Mouse (Mus musculus) forebrain, postnatal 0 days (tissue): Measurements from ENCODE around the gene Gm21883. TPM values are rescaled to one million over a fixed set of nuclear protein-coding genes. Genes with fewer than 3 reads are reported as not detected.
"Not testable (repeated sequence)": the region's sequence is repeated elsewhere in the genome, so short reads cannot be mapped to it uniquely, and the experiment has no call there.

Source experiments
- ATAC-seq: fragments of 200-750 bp; cut with Nextera tagmentation; 2 replicates; pipeline ENCODE4 v1.8.0; 2017; ENCODE audit warnings: mild to moderate bottlenecking, moderate library complexity
- DNase-seq: peaks from one replicate; pipeline ENCODE4 v3.0.0-alpha.2; 2015
- H3K27ac ChIP-seq: fragments of 300-500 bp; sonication (generic); 2 replicates; pipeline ENCODE4 v1.5.1; 2014; ENCODE audit warnings: low read depth, mild to moderate bottlenecking, antibody characterized with exemption, low read length, moderate library complexity, mixed read lengths
- H3K27me3 ChIP-seq: fragments of 300-500 bp; sonication (generic); 2 replicates; pipeline ENCODE4 v1.6.1; 2014; ENCODE audit warnings: mild to moderate bottlenecking, low read length, mixed read lengths; ENCODE audit not compliant: insufficient read depth
- H3K36me3 ChIP-seq: fragments of 300-500 bp; sonication (generic); 2 replicates; pipeline ENCODE4 v1.6.1; 2014; ENCODE audit warnings: mild to moderate bottlenecking, moderate library complexity; ENCODE audit not compliant: insufficient read depth
- H3K4me1 ChIP-seq: fragments of 300-500 bp; sonication (generic); 2 replicates; pipeline ENCODE4 v1.6.1; 2014; ENCODE audit warnings: antibody characterized with exemption; ENCODE audit not compliant: insufficient read depth
- H3K4me2 ChIP-seq: fragments of 300-500 bp; sonication (generic); 2 replicates; pipeline ENCODE4 v1.6.1; 2014; ENCODE audit warnings: low read depth, mild to moderate bottlenecking, moderate library complexity
- H3K4me3 ChIP-seq: fragments of 300-500 bp; sonication (generic); 2 replicates; pipeline ENCODE4 v1.5.1; 2014; ENCODE audit warnings: low read depth, low read length, mixed read lengths
- H3K9ac ChIP-seq: fragments of 300-500 bp; sonication (generic); 2 replicates; pipeline ENCODE4 v1.6.1; 2014; ENCODE audit warnings: mild to moderate bottlenecking
- H3K9me3 ChIP-seq: fragments of 300-500 bp; sonication (generic); 2 replicates; pipeline ENCODE4 v1.6.1; 2016; ENCODE audit warnings: low read length
- WGBS: fragments of 180-500 bp; shearing (Covaris S2); extraction: QIAGEN DNeasy Blood & Tissue Kit; methylation state at CpG from one replicate; pipeline ENCODE4 v1.1.7; 2014; 5-methylcytosine and 5-hydroxymethylcytosine counted together
- polyA plus RNA-seq: library from polyadenylated mRNA; unstranded; fragments of >200 nt; fragmentation: Nextera tagmentation; extraction: Ambion mirVana; gene quantifications from 2 replicates; pipeline ENCODE4 v1.2.1, GENCODE M21; 2015
- total RNA-seq: library from RNA; depleted of rRNA; stranded (reverse); fragments of >200 nt; gene quantifications from 2 replicates; pipeline ENCODE4 v1.2.3, GENCODE M21; 2014; rRNA removed

Gm21883 gene
- total RNA-seq = not detected in 2 replicates
- polyA plus RNA-seq = not detected in 2 replicates

- not testable (repeated sequence) for H3K36me3 ChIP-seq, DNase-seq, H3K27ac ChIP-seq, H3K4me1 ChIP-seq, H3K27me3 ChIP-seq, H3K9ac ChIP-seq, H3K4me2 ChIP-seq, ATAC-seq, H3K9me3 ChIP-seq, H3K4me3 ChIP-seq
- WGBS = no CpG with 5 or more reads among the region's 1 CpGs
These were observed at the start of gene Gm21883 for GRCm38 (mm10) chrX:31574183-31574582. TSS of gene Gm21883 (minus strand) at chrX:31574283.

- H3K36me3 ChIP-seq, H3K4me2 ChIP-seq, H3K4me1 ChIP-seq, H3K9ac ChIP-seq, H3K27me3 ChIP-seq, DNase-seq, H3K4me3 ChIP-seq, H3K9me3 ChIP-seq, ATAC-seq, H3K27ac ChIP-seq: not testable (repeated sequence)
- 80% methylated on average over 2 of the region's 2 CpGs for WGBS
These were observed 44.7 kb upstream of the Gm21883 start, which contains the start of gene Spin2e for GRCm38 (mm10) chrX:31618820-31619219. TSS of gene Spin2e (minus strand) at chrX:31618920.

Other genes starting within 250 kb of the Gm21883 start
- not detected in 2 replicates for gene Btbd35f26, start 237.8 kb downstream of the Gm21883 start, total RNA-seq
- gene Btbd35f26, start 237.8 kb downstream of the Gm21883 start, polyA plus RNA-seq = not detected in 2 replicates
- not detected in 2 replicates for gene Btbd35f19, start 190.4 kb downstream of the Gm21883 start, total RNA-seq
- gene Btbd35f19, start 190.4 kb downstream of the Gm21883 start, polyA plus RNA-seq = not detected in 2 replicates
- gene Spin2e, start 44.6 kb upstream of the Gm21883 start, total RNA-seq = not detected in 2 replicates
- not detected in 2 replicates for gene Spin2e, start 44.6 kb upstream of the Gm21883 start, polyA plus RNA-seq
- not detected in 2 replicates for gene Btbd35f25, start 142.9 kb upstream of the Gm21883 start, total RNA-seq
- gene Btbd35f25, start 142.9 kb upstream of the Gm21883 start, polyA plus RNA-seq = not detected in 2 replicates